Mouse (Mus musculus): Measurements from ENCODE around the gene Trip10. TPM values are rescaled to one million over a fixed set of nuclear protein-coding genes. Genes with fewer than 3 reads are reported as not detected.
"Not testable (repeated sequence)": the region's sequence is repeated elsewhere in the genome, so short reads cannot be mapped to it uniquely, and the experiment has no call there.

The Trip10 gene
- total RNA-seq, 2 experiments from 2014 or later, result 8.1 to 9.2 TPM

DNA sequence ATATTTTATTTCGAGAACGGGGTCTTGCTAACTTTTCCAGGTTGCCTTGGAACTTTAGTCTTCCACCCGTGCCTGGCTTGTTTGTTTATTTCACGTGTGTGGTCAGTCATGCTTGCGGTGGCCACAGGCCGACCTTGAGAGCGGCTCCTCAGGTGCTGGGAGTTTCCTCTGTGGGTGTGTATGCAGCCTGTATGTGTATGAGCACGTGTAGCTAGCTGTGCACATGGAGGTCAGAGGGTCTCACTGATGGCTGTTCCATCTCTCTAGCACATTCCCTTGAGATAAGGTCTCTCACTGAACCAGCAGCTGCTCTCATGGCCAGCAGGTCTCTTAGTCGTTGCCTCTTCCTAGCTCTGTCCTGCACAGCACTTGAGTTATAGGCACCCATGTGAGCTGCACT, 11.1 kb downstream of the Trip10 start:
- DNase-seq (ENCODE audit: low spot score in 2 of 2), result no peak
- intact Hi-C loops (cut with DNase I), result no loop called here

DNA sequence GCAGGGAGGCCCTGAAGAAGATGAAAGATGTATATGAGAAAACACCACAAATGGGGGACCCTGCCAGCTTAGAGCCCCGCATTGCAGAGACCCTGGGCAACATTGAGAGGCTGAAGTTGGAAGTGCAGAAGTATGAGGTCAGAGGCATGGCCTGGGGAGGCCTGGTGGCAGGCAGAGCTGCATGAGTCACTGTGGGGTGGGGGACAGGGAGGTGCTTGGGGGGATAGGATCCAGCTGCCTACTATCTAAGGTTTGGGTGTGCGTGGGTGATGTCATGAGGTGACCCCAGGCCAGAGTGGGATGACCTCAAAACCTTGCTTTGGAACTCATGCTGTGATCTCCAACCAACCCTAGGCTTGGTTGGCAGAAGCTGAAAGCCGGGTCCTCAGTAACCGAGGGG, 12.0 kb downstream of the Trip10 start:
- intact Hi-C loops (cut with DNase I), result no loop called here
- DNase-seq (ENCODE audit: low spot score in 2 of 2), result no peak

DNA sequence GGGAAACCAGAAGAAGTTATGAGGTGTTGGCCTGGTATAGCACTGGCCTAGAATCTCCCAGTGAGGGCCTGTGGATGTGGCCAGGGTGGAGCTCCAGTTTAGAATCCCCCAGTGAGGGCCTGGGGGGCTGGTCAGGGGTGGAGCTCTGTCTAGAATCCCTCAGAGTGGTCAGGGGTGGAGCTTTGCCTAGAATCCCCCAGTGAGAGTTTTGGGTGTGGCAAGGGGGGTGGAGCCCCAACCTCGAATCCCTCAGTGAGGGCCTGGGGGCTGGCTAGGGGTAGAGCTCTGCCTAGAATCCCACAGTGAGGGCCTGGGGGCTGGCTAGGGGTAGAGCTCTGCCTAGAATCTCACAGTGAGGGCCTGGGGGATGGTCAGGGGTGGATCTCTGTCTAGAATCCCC, 12.5 kb downstream of the Trip10 start:
- DNase-seq (ENCODE audit: low spot score in 2 of 2), result no peak
- intact Hi-C loops (cut with DNase I), result no loop called here

DNA sequence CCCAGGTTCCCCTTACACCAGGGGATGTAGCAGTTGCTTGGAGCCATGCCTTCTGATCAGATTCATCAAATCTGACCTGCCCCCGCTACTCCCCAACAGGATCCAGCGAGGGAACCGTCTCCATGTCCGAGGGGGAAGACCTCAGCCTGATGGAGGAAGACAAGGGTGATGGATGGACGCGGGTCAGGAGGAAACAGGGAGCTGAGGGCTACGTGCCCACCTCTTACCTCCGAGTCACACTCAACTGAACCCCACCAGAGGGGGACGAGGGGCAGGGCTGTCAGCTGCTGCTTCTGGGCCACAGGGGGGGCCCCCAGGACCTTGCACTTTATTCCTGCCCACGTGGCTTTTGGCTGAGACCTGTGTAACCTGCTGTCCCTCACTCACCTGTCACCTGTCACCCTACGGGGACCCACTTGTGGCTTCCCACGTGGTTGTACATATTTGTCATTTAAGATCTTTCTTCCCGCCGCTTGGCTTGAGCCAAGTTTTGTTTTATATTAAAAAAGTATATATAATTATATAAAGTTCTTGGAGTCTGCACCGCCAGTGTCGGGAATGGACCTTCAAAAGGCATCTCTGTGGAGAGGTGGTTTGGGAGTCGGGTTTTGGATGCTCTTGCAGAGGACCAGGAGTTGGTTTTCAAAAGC, 13.8 kb downstream of the Trip10 start:
- intact Hi-C loops (cut with DNase I), result no loop called here

DNA sequence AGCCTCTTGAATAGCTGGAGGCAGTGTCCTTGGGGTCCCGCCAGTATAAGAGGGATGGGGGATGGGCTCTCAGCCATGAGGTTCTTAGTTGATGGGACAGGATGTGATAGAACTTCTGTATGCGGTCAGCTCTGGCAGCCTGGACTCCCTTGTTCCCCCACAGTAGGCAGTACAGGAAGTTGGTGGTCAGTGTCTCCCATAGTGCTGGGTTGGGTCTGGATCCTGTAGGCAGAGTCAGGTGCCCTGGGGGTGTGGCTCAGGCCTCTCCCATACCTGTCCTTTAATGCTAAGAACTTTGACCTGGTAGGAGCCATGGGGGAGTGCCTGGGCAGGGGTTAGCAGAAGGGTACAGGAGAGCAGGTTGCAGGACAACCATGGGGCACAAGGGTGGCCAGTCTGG, 14.9 kb downstream of the Trip10 start:
- intact Hi-C loops (cut with DNase I), result no loop called here

More for the DNA sequence above, 13.8 kb downstream of the Trip10 start:
- no peak for DNase-seq (ENCODE audit: low spot score in 2 of 2)

DNA sequence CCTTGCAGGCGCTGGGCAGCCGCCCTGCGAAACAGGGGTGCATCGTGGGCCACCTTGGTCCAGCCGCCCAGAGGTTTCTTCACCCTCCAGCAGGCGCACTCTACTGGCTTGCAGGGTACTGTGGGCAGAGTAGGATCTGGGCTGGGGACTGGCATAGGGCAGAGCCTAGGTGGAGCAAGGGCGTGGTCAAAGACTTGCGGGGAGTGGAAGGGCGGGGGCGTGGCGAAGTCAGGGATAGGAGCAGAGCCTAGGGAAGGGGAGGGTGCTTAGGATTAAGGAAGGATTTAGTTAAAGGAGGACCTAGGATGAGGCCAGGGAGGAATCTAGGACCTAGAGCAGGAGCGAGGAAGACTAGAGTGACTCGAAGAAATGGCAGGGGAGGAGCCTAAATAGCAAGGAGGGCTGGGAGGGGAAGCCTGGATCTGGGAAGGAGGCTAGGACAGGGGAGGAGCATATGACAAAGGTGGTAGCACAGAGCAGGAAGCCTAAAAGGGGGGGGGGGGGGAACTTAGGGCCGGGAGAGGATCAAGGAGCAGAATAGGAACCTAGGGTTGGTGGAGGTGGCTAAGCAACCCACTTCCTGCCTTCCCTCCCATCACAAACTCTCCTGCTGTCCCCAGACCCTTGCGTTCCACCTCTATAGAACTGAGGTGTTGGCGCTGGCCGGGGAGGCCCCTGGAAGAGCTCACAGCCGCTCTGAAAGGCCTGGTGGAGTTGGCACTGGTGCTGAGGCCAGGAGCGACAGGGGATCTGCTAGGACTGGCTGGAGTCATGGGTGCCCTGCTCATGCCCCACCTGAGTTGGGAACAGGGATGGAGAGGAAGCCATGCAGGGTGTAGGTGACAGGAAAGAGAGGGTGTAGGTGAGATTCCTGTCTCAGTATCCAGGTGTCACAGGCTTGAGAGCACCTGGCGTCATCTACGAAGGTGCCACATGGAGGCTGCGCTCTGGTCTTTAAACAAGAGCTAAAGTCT, 16.0 kb downstream of the Trip10 start:
- intact Hi-C loops (cut with DNase I), result no loop called here
- DNase-seq (ENCODE audit: low spot score in 2 of 2), result no peak

More for the DNA sequence above, 14.9 kb downstream of the Trip10 start:
- DNase-seq (ENCODE audit: low spot score in 2 of 2), result peak in 1 of 2 experiments; percentile 35

DNA sequence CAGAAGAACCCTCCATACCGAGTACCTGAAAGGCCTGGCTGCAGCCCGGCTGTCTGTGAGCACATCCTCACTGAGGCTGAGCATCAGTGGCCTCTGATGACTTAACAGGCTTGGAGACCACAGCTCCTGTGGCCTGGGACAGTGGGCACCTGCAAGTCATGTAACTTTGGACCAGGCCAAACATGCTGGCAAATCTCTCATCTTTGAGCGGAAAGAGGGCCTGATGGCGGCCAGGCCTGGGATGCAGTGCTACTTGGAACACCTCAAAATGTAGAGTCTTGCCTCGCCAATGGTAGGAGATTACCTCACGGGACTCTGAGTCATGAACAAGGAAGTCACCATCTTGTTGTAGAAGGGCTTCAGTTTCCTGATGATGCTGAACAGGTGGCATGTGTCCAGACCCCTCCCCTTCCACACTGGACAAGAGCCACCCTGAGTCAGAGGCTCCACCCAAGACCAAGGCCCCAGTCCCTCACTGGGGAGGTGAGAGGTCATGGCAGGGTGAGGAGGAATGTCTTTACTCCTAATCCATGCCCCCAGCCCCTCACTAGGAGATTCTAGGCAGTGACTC, 18.4 kb downstream of the Trip10 start:
- intact Hi-C loops (cut with DNase I), result no loop called here
- DNase-seq (ENCODE audit: low spot score in 2 of 2), result no peak

DNA sequence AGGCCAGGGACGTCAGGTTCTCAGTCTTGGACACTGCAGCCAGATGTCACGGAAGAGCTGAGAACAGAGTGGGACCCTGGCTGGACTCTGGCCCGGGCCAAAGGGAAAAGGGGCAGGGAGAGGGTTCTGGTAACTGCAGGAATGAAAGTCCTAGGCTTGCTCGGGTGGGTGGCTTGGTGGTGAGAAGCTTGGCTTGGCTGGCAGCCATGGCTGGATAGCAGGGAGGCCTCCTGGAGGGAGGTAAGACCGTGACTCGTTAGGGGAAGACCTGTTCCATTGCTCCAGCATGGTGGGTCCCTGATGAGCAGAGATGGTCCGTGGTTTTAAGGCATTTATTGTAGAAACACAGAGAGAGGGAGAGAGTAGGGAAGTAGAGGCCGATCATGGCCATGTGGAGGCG, 22.0 kb downstream of the Trip10 start:
- no peak for DNase-seq (ENCODE audit: low spot score in 2 of 2)
- intact Hi-C loops (cut with DNase I), result no loop called here

DNA sequence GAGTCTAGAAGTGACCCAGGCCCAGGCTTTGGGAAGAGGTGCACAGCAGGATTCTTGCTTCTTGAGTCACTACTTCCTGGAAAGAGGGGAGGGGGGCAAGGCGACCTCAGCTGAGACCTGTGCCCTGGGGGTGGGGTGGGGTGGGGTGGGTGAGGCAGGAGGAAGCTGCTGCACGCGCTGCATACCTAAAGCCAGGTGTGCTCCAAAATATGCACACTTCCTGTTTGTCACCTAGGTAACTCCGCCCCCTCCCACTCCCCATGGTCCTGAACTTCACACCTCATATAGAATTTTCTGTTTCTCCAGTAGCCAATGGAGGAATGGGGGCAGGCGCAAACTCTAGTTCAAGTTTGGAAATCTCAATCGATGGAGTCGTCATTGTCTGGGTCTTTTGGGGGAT, 24.6 kb downstream of the Trip10 start:
- DNase-seq (ENCODE audit: low spot score in 2 of 2), result no peak
- intact Hi-C loops (cut with DNase I), result no loop called here

DNA sequence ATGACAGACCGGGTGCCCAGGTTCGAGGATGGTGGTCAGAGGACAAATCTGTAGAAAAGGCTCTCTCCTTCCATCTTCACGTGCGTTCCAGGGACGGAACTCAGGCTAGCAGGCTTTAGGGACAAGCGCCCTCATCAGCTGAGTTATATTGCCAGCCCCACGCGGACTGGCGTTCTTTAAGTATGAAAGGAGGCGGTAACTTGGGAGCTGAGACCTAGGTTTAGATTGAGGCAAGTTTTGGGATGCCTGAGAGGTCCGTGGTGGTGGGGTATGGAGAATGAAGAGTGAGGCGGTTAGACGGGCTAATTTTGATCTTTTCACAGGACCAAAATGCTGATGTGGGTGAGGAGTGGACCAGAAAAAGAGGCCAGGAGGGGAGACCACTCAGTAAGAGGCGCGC, 25.4 kb downstream of the Trip10 start:
- intact Hi-C loops (cut with DNase I), result loop anchor here (5.0 kb wide), 2 partner anchors 63 to 177 kb away; no protein-coding TSS in a partner anchor
- no peak for DNase-seq (ENCODE audit: low spot score in 2 of 2)

DNA sequence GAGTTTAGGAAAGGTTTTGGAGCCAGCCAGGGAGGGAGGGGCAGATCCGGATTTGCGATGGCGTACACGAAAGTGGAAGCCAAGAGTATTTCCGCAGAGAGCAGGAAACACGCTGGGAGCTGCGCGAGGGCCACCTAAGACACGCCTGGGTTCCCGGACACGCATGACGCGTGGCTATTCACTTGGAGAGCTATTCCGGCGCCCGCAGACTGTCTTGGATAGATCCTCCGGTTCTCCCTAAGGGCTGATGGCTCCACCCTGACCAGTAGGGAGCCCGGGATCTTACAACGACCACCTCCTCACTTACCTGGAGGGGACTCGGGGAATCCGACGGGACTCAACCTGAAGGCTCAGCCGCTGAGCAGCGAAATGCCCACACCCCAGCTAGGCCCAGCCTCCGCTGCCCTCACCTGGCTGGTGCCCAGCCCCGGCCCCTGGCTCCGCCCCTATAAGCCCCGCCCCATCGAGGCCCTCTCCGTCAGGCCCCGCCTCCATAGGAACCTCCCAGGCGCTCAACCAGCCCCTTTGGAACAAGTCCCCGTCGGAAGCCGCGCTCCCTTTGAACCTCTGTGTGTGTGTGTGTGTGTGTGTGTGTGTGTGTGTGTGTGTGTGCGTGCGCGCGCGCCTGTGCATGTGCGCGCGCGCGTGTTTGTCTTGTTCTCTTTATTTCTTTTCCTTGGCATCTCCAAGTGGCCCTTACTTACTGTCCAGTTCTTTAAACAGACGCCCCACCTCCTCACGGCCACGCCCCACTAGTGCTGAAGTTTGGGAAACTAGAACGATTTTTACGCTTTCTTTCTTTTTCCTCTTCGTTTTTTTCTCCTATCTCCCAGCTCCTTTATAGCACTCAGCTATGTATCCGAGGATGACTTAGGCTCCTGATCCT, 26.1 kb downstream of the Trip10 start:
- intact Hi-C loops (cut with DNase I), result loop anchor here (5.0 kb wide), 2 partner anchors 62 to 178 kb away; no protein-coding TSS in a partner anchor
- DNase-seq (ENCODE audit: low spot score in 2 of 2), result peak in 1 of 2 experiments; percentile 46

DNA sequence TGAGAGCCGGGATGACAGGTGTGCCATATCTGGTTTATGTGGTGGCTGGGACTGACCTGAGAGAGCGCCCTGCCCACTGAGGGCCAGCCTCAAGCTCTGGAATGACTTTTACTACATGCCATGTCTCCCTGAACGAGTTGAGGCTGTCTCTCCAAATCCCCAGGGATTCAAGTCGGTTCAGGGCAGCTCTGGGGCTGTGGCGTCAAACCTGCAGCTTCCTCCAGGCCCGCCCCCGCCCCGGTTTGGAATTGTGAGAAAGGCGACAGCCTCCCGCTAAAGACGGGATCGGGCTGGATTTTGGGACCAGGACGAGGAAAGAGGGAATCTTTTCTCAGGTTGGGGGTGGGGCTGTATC, 26.7 kb downstream of the Trip10 start:
- no peak for DNase-seq (ENCODE audit: low spot score in 2 of 2)
- intact Hi-C loops (cut with DNase I), result loop anchor here (2.0 to 5.0 kb wide), 3 partner anchors 27 to 179 kb away; partner anchors contain the start of genes Gpr108 and Trip10

DNA sequence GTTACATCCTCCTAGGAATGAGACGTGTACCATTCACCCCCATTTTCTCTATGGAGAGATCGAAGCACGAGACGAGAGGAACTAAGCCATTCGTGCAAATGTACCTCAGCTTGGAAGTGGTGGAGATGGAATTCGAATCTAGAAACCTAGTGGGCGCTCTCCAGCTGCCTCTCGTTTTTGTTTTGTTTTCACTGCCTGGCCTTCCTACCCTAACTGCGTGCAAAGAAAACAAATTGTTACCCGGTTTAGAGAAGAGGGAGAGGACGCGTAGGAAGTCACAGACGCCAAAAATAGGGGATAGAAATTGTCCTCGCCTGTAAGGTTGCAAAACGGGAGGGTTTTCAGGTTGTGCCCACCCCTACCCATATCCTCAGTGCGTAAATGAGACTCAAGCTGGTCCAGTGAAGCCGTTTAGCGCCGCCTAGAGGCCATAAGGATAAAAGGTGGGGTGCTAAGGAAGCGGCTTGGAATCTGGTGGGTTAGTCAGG, 27.4 kb downstream of the Trip10 start:
- intact Hi-C loops (cut with DNase I), result loop anchor here (2.0 to 5.0 kb wide), 3 partner anchors 28 to 179 kb away; partner anchors contain the start of genes Gpr108 and Trip10
- DNase-seq (ENCODE audit: low spot score in 2 of 2), result peak; percentile 79 to 88

DNA sequence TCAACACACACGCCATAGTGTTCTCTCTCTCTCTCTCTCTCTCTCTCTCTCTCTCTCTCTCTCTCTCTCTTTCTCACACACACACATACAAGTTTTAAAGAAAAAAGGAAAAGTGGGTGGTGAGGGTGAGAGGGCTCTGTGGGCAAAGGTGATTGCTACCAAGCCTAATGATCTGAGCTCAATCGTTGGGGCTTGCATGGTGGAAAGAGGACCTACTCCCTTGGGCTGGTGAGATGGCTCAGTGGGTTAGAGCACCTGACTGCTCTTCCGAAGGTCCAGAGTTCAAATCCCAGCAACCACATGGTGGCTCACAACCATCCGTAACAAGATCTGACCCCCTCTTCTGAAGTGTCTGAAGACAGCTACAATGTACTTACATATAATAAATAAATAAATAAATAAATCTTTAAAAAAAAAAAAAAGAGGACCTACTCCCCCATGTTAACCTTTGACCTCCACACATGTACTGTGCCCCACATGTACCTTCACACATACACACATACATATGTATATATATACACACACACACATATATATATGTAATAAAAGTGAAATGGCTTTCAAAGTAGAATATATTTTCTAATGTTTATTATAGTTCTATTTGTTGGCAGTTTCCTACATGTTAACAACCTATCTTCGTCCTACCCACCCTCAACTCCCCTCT, 28.5 kb downstream of the Trip10 start:
- DNase-seq (ENCODE audit: low spot score in 2 of 2), result not testable (repeated sequence)
- intact Hi-C loops (cut with DNase I), result loop anchor here (2.0 to 5.0 kb wide), 3 partner anchors 29 to 180 kb away; partner anchors contain the start of genes Gpr108 and Trip10

DNA sequence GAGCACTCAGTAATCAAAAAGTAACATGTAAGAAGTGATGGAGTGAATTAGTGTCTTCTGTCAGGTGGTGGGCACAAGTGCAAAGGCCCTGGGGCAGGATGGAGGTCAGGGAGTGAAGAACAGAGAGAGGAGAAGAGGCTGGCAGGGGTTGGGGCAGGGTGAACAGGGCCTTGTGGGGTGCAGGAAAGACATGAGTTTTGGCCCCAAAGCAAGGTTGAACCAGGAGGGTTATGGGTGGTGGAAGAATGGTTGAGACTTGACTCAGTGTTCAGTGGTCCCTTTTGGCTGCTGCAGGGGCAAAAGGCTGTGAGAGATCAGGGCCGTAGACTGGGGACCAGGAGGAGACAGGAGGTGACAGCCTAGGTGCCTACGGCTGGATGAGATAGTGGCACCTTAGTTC, 29.3 kb downstream of the Trip10 start:
- intact Hi-C loops (cut with DNase I), result loop anchor here (5.0 kb wide), 2 partner anchors 59 to 181 kb away; no protein-coding TSS in a partner anchor
- no peak for DNase-seq (ENCODE audit: low spot score in 2 of 2)

DNA sequence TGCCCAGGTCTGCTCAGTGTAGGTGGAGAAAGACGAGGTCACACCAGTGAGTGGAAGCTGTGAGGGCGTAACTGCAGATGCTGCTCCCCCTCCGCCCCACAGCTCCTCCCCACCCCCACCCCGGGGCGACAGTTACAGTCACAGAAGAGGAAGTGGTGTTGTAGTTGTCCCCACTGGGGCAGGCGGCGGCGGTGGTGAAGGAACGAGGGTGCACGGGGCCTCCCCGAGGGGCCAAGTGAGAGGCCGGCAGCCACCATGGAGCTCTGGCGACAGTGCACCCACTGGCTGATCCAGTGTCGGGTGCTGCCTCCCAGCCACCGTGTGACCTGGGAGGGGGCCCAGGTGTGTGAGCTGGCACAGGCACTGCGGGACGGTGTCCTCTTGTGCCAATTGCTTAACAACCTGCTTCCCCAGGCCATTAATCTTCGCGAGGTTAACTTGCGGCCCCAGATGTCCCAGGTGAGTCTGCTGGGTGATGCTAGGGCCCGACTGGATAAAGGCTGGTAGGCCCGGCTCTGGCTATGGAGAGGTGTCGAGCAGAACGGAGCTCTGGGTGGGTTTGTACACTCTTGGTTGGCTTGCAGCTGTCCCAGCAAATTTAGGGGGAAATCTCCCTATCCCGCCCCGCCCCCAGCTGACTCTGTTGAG, 29.8 kb downstream of the Trip10 start, which contains the start of gene Vav1:
Gene Vav1 (plus strand): TSS at position 158 of the 648 bp plus-strand sequence.
- DNase-seq (ENCODE audit: low spot score in 2 of 2), result peak in 1 of 2 experiments; percentile 28
- intact Hi-C loops (cut with DNase I), result loop anchor here (5.0 kb wide), 2 partner anchors 58 to 182 kb away; no protein-coding TSS in a partner anchor

DNA sequence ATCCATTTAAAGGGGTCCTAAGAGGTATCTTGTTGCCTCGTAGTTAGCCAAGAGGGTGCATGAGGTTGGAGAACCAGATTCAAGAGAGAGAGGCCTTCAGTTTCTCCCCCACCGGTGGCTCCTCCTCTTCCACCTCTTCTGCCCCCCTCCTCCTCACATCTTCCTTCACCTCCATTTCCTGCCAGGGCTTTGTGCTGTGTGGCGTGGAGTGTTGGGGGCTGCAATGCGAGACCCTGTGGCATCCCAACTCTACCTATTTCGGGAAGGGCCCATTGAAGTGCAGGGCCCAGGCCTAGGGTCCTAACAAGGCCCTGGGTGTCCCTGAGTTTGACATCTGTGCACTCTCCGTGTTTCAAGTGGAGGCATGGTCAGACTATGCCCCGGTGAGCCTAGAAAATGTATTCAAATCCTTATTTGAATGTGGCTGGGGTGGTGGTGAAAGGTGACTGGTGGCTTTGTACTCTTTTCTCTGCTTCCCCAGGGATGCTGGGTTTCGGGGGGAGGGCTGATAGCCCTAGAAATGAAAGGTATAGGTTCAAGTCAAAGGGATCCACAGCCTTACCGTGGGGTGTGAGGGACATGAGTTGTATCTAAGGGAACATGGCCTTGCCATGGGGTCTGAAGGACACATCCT, 30.5 kb downstream of the Trip10 start:
- no peak for DNase-seq (ENCODE audit: low spot score in 2 of 2)
- intact Hi-C loops (cut with DNase I), result loop anchor here (5.0 kb wide), 2 partner anchors 58 to 182 kb away; no protein-coding TSS in a partner anchor
